Mouse (Mus musculus): ENCODE measurements at regions not wholly inside any gene's neighbourhood (a gene's known extent, or its start where the extent isn't known, plus 50 kb on each side); places are given as distances from the start of the nearest gene placed in this dataset.

DNA sequence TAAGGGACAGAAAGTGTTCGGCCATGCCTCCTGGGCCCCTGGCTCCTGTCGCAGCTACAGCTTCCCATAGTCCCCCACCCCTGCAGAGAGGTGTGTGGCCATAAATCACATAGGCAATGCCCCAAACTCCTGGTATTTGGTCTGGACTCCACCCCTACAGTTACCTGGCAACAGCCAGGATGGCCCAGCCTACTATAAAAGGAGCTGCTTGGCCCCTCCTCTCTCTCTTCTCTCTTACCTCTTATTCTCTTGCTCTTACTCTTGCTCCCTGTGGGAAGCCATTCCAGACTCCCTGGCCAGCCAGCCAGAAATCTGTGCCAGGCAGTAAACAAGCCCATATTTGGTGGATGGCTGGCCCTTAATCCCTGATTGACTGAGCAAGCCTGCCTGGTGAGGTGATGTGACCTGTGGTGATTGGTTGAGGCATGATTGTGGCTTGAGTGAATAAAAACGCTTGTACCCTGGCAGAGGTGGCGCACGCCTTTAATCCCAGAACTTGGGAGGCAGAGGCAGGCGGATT, 56.4 kb upstream of the Nap1l1 start:
- intact Hi-C loops (cut with DNase I), result no loop called here
- no peak for DNase-seq

DNA sequence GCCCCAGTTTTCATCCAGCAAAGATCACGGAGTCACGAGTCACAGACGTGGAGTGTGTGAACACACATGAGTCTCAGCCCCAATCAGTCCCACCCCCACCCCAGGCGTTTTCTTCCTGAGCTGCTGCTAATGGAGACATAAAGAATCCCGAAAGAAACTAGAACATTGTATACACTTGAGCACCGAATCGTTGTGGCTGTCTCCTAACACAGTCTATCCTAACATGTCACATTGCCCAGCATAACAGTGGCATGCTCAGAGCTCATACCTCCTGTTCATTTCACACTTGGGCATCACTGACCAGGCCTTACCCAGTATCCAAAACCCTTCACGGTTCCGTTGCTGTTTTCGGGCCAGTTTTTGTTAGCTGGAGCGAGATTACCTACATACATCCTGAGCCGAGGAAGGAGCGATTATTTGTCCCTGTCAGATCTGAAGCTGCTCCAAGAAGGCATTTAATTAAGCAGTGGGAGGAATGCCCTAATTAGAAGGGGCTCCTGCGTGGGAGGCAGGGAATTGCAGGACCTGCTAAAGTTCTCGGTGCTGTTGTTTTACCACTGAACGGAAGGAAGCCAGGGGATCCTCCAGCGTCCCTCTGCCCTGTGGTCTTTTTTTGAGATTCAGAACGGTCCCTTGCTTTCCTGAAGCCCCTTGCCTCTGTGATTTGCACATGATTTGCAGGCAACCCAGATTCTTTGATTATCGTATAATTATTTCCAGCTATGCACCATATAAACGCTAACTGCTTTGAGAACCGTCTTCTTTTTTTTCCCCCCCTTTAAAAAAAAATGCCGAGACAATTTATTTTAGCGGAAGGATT, 53.4 kb upstream of the Nap1l1 start:
- intact Hi-C loops (cut with DNase I), result no loop called here
- DNase-seq, result no peak

DNA sequence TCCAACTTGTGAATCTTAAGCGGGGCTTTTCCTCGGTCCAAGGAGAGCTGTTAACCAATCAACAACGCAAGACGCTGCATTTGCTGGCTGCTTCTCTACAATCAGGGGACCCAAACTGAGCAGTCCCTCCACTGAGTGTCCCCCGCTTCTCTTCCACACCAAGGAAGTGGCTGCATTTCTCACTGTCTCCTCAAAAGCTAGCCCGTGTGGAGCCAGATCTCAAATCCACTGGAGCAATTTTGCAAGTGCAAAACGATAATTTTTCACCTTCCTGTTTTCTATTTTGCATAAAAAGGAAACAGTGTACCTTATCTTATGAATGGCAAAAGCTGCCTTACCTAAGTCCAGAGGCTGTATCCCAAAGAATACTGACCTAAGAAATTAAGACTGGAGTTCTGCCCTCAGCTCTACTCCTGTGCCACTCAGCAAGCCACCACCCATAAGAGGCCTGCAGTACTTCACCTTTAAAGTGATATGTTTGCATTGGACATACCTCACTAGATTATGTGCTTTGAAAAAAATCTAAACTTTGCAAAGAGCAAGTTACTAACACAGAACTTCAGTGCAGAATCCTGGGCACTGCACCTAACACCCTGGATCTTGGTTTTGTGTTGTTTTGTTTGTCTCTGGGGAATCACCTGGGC, 52.7 kb upstream of the Nap1l1 start:
- no peak for DNase-seq
- intact Hi-C loops (cut with DNase I), result no loop called here

DNA sequence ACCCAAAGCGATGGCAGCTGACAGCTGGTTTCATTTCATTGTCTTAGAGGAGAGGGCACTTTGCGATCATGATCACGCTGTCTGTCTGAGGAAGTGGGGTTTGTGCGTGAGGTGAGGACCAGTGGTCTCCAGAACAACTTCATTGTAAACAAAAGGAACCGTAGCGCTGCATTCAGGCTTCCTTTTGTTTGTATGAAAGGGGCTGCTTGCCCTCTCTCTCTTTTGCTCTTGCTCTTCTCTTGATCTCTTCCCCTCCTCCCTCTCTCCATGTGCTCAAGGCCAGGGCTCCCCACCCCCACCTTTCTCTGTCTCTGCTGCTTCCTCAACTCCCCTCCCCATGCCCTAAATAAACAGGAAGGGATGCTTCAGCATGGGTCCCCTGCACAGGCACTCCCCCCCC, 51.0 kb upstream of the Nap1l1 start:
- intact Hi-C loops (cut with DNase I), result no loop called here
- no peak for DNase-seq

DNA sequence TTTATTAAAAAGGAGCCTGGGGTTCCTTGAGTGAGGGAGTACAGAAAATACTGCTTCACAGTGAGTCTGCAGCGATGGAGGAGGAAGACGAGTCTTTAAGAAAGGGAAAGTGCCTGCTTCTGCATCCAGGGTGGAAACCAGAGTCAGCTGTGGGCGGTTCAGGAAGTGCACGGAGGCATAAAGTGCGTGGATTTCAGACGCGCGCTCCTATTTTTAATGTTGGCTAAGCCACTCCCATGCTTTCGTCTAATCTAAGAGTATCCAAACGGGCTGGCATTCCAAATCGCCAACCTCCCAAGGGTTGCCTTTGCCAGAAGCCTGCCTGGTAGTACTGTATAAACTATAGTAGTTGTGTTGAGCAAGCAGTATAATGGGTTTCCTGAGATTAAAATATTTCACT, 50.4 kb upstream of the Nap1l1 start:
- no peak for DNase-seq
- intact Hi-C loops (cut with DNase I), result no loop called here
